Mouse (Mus musculus) bone marrow macrophage, adult 2 months (primary cell): ENCODE measurements around the gene Csnk1e. TPM values are rescaled to one million over a fixed set of nuclear protein-coding genes. Genes with fewer than 3 reads are reported as not detected.
A peak's percentile ranks its signal among the peaks of the same experiment; 100 is the strongest.
"Not testable (repeated sequence)": the region's sequence is repeated elsewhere in the genome, so short reads cannot be mapped to it uniquely, and the experiment has no call there.

Source experiments
- H3K27ac ChIP-seq: 2 replicates; pipeline ENCODE4 v1.5.1; 2012; ENCODE audit warnings: low read depth, low read length; ENCODE audit not compliant: insufficient read depth
- H3K4me1 ChIP-seq: 2 replicates; pipeline ENCODE4 v1.6.1; 2012; ENCODE audit warnings: low read length; ENCODE audit not compliant: control insufficient read depth, insufficient read depth
- H3K4me3 ChIP-seq: 2 replicates; pipeline ENCODE4 v1.5.1; 2012; ENCODE audit warnings: mild to moderate bottlenecking, low read length, moderate library complexity; ENCODE audit not compliant: insufficient read depth
- CTCF ChIP-seq: IDR thresholded peaks from 2 replicates; pipeline ENCODE4 v1.5.1; 2012; ENCODE audit warnings: low read depth, mild to moderate bottlenecking, low read length, moderate library complexity
- POLR2A ChIP-seq: IDR thresholded peaks from 2 replicates; pipeline ENCODE4 v1.6.1; 2012; ENCODE audit warnings: mild to moderate bottlenecking, low read depth, low read length, borderline replicate concordance
- polyA plus RNA-seq: library from polyadenylated mRNA; stranded (reverse); fragments of >200 nt; gene quantifications from 2 replicates; pipeline ENCODE4 v1.2.4, GENCODE M21; 2012; ENCODE audit not compliant: missing spikeins, insufficient read depth, insufficient read length

The Csnk1e gene
- polyA plus RNA-seq, 1 experiment: 61.8 TPM

GRCm38 (mm10) chr15:79473638-79474355 is 18.4 kb upstream of the Csnk1e start:
- TF ChIP-seq POLR2A (no peak), CTCF (no peak)
- Histone ChIP-seq H3K4me3 (no peak overlapping the region), H3K4me1 (no peaks in the 10 kb centered on the region), H3K27ac (no peak overlapping the region)

- TF ChIP-seq CTCF (no peak), POLR2A (no peak)
Observed at GRCm38 (mm10) chr15:79473042-79473441, 17.7 kb upstream of the Csnk1e start.

GRCm38 (mm10) chr15:79471095-79471494 is 15.7 kb upstream of the Csnk1e start:
- no peak for TF ChIP-seq POLR2A
- no peak for TF ChIP-seq CTCF
- H3K4me1 ChIP-seq: no peaks in the 10 kb centered on the region
- no peak overlapping the region for H3K4me3 ChIP-seq
- H3K27ac ChIP-seq: no peak overlapping the region

More at GRCm38 (mm10) chr15:79473042-79473441, 17.7 kb upstream of the Csnk1e start:
- Histone ChIP-seq H3K4me3 (no peak overlapping the region), H3K27ac (no peak overlapping the region), H3K4me1 (no peaks in the 10 kb centered on the region)

GRCm38 (mm10) chr15:79470583-79470982 is 15.2 kb upstream of the Csnk1e start:
- no peaks in the 10 kb centered on the region for H3K4me1 ChIP-seq
- H3K4me3 ChIP-seq: no peak overlapping the region
- TF ChIP-seq CTCF (no peak), POLR2A (no peak)
- H3K27ac ChIP-seq: no peak overlapping the region

GRCm38 (mm10) chr15:79469577-79469976 is 14.2 kb upstream of the Csnk1e start:
- Histone ChIP-seq H3K27ac (no peak overlapping the region), H3K4me1 (no peaks in the 10 kb centered on the region), H3K4me3 (no peak overlapping the region)
- no peak for TF ChIP-seq CTCF
- no peak for TF ChIP-seq POLR2A

GRCm38 (mm10) chr15:79466601-79467286 is 11.4 kb upstream of the Csnk1e start:
- TF ChIP-seq CTCF: peak; percentile 69; the same call in 1 of the 2 replicates
- no peak for TF ChIP-seq POLR2A
- Histone ChIP-seq H3K4me1 (no peaks in the 10 kb centered on the region), H3K27ac (no peak overlapping the region), H3K4me3 (no peak overlapping the region)

- Histone ChIP-seq H3K27ac (peak overlapping the region; percentile 79), H3K4me1 (peaks cover 19% of the 10 kb centered on the region), H3K4me3 (no peak overlapping the region)
- no peak for TF ChIP-seq CTCF
- no peak for TF ChIP-seq POLR2A
Observed at GRCm38 (mm10) chr15:79456546-79456945, 1.2 kb upstream of the Csnk1e start.

- H3K4me3 ChIP-seq: not testable (repeated sequence)
- peak overlapping the region; percentile 79 for H3K27ac ChIP-seq
- H3K4me1 ChIP-seq: peaks cover 19% of the 10 kb centered on the region
Observed at GRCm38 (mm10) chr15:79456104-79456503, 738 bp upstream of the Csnk1e start.

- H3K4me1 ChIP-seq: peaks cover 31% of the 10 kb centered on the region
- H3K4me3 ChIP-seq: no peak overlapping the region
- no peak for TF ChIP-seq CTCF
- TF ChIP-seq POLR2A: no peak
- no peak overlapping the region for H3K27ac ChIP-seq
Observed at GRCm38 (mm10) chr15:79453831-79454230, 1.5 kb downstream of the Csnk1e start.

GRCm38 (mm10) chr15:79448041-79448440 is 7.3 kb downstream of the Csnk1e start:
- Histone ChIP-seq H3K4me3 (no peak overlapping the region), H3K4me1 (peaks cover 50% of the 10 kb centered on the region), H3K27ac (no peak overlapping the region)
- TF ChIP-seq POLR2A (no peak), CTCF (no peak)
